Mouse (Mus musculus): ENCODE measurements around the gene Efr3b. TPM values are rescaled to one million over a fixed set of nuclear protein-coding genes. Genes with fewer than 3 reads are reported as not detected.

Efr3b gene
- polyA plus RNA-seq, 1 experiment = 70.3 TPM

DNA sequence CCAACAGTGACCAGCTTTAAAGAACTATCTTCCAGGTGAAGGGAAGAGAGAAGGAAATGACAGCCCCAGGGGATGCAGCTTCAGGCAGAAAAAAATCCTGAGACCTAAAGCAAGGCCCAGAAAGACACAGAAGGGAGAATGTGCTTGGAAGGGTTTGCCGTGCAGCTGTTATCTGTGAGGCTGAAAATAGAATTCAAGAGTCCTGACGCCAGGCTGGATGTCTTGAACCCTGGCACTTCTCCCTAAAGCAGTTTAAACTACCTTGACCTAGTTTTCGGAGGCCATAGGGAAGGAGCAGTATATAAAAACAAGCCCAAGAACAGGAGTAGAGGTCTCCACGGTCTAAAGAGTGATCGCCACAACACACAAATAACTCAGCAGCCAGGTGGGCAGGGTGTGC is 3.7 kb upstream of the Efr3b start:
- TF ChIP-seq CTCF (IDR thresholded peaks at IDR 0.05; ENCODE audit: extremely low read depth, insufficient read depth, low read length) (no peak), POLR2A (IDR thresholded peaks at IDR 0.05; ENCODE audit: extremely low read depth, insufficient read depth, low read length) (no peak)
- Histone ChIP-seq H3K4me1 (ENCODE audit: control insufficient read depth, insufficient read depth, low read length) (peaks cover 1% of the 10 kb centered on the region; the same call in 1 of the 2 replicates), H3K4me3 (ENCODE audit: insufficient read depth, low read length) (no peak overlapping the region), H3K27ac (ENCODE audit: insufficient read depth, low read length) (no peak overlapping the region)

DNA sequence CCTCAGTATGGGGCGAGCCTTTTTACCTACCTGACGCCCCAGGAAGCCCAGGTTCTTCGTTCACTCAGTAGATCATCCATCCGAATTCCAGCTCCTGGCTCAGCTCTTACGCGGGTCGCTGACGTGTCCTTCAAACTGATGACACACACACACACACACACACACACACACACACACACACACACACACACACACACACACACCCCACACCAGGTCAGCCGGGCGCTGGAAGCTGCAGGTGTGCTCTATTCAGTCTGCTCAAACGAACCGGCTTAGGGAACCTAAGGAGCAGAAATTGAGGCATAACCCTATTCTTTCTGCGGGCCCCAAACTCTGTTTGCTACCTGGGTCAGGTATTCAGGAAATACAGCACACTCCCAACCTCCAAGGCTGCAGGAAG is 331 bp upstream of the Efr3b start:
- no peak overlapping the region for H3K27ac ChIP-seq (ENCODE audit: insufficient read depth, low read length)
- TF ChIP-seq POLR2A (IDR thresholded peaks at IDR 0.05; ENCODE audit: extremely low read depth, insufficient read depth, low read length) (no peak), CTCF (IDR thresholded peaks at IDR 0.05; ENCODE audit: extremely low read depth, insufficient read depth, low read length) (no peak)
- H3K4me1 ChIP-seq (ENCODE audit: control insufficient read depth, insufficient read depth, low read length) = peaks cover 8% of the 10 kb centered on the region; the same call in 1 of the 2 replicates
- peak overlapping the region; percentile 85 for H3K4me3 ChIP-seq (ENCODE audit: insufficient read depth, low read length)

DNA sequence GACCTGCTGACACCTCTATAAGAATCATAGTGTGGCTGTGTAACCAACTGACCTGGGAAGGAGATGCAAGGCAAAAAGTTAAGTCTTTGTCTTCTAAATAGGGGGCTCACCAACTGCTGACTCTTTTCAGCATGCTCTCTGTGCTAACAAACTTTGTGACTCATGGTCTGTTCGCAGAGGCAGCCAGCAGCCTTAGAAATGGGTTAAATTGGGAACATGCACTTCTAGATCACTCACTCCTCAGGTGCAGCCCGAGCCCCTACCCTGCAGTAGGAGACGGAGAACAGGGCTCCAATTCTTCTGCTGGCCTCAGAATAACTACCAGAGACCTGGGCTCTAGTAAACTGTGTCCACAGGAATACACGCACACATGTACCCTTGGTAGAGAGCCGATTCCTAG is 1.2 kb downstream of the Efr3b start:
- peak overlapping the region; percentile 83 for H3K27ac ChIP-seq (ENCODE audit: insufficient read depth, low read length)
- peaks cover 8% of the 10 kb centered on the region; the same call in 1 of the 2 replicates for H3K4me1 ChIP-seq (ENCODE audit: control insufficient read depth, insufficient read depth, low read length)
- TF ChIP-seq POLR2A (IDR thresholded peaks at IDR 0.05; ENCODE audit: extremely low read depth, insufficient read depth, low read length) = peak; percentile 42; the same call in 1 of the 2 replicates
- TF ChIP-seq CTCF (IDR thresholded peaks at IDR 0.05; ENCODE audit: extremely low read depth, insufficient read depth, low read length) = no peak
- H3K4me3 ChIP-seq (ENCODE audit: insufficient read depth, low read length) = peak overlapping the region; percentile 85

DNA sequence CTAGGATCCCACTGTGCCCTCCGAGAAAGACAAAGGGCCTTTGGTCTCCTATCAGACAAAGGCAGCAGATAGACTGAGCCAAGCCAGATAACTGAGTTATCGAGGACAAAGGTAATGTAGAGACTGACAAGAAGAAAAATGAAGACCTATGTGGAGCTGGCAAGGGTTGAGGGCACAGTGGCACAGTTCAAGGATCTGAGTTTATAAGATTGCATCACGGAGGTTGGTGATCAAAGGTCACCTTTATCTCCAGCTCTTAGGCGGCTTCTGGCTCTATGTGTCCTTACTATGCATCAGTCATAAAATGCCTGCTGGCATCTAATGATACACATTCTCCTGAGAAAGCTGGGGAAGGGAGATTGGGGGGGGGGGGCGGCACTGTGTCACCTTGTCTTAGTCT is 2.6 kb downstream of the Efr3b start:
- H3K4me1 ChIP-seq (ENCODE audit: control insufficient read depth, insufficient read depth, low read length) = peaks cover 7% of the 10 kb centered on the region; the same call in 1 of the 2 replicates
- TF ChIP-seq CTCF (IDR thresholded peaks at IDR 0.05; ENCODE audit: extremely low read depth, insufficient read depth, low read length) = no peak
- no peak for TF ChIP-seq POLR2A (IDR thresholded peaks at IDR 0.05; ENCODE audit: extremely low read depth, insufficient read depth, low read length)

DNA sequence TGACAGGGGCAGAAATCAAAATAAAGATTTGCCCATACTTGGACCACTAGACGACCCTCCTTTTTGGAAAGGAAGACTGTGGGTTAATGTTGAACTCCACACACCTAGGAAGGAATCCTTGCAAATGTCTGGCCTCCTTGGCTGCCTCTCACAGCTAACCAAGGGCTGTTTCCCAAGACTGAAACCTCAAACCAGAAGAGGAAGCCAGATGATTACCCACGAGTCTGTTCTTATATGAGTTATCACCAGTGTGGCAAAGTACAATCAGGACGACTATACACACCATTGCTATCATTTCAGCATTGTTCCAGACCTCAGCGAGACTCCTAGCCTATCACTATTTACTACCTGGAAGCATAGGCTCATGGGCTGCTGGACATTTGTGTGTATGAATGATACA is 9.7 kb downstream of the Efr3b start:
- Histone ChIP-seq H3K27ac (ENCODE audit: insufficient read depth, low read length) (peak overlapping the region; percentile 82; the same call in 1 of the 2 replicates), H3K4me3 (ENCODE audit: insufficient read depth, low read length) (no peak overlapping the region), H3K4me1 (ENCODE audit: control insufficient read depth, insufficient read depth, low read length) (peaks cover 8% of the 10 kb centered on the region)
- TF ChIP-seq POLR2A (IDR thresholded peaks at IDR 0.05; ENCODE audit: extremely low read depth, insufficient read depth, low read length) = no peak
- no peak for TF ChIP-seq CTCF (IDR thresholded peaks at IDR 0.05; ENCODE audit: extremely low read depth, insufficient read depth, low read length)

More for the DNA sequence above, 2.6 kb downstream of the Efr3b start:
- Histone ChIP-seq H3K27ac (ENCODE audit: insufficient read depth, low read length) (no peak overlapping the region), H3K4me3 (ENCODE audit: insufficient read depth, low read length) (no peak overlapping the region; the same call in 1 of the 2 replicates)

DNA sequence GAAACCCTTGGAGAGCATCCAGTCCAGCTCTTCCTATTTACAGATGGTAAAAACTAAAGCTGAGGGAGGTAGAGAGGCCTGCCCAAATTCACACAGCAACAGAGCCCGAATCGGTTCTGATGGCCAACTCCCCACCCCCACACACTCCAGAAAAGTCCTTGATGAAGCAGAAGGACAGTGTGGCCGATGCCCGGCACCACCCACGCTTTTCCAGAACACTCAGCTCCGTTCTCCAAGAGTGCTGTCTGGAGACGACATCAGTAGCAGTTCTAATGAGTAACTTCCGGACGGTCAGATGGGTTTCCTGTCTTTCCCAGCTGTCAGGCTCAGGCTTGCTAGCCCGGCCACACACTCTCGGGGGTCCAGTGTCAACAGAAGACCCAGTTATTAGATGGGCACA is 10.2 kb downstream of the Efr3b start:
- TF ChIP-seq POLR2A (IDR thresholded peaks at IDR 0.05; ENCODE audit: extremely low read depth, insufficient read depth, low read length) (no peak), CTCF (IDR thresholded peaks at IDR 0.05; ENCODE audit: extremely low read depth, insufficient read depth, low read length) (no peak)
- Histone ChIP-seq H3K27ac (ENCODE audit: insufficient read depth, low read length) (peak overlapping the region; percentile 82), H3K4me1 (ENCODE audit: control insufficient read depth, insufficient read depth, low read length) (peaks cover 8% of the 10 kb centered on the region), H3K4me3 (ENCODE audit: insufficient read depth, low read length) (no peak overlapping the region)

DNA sequence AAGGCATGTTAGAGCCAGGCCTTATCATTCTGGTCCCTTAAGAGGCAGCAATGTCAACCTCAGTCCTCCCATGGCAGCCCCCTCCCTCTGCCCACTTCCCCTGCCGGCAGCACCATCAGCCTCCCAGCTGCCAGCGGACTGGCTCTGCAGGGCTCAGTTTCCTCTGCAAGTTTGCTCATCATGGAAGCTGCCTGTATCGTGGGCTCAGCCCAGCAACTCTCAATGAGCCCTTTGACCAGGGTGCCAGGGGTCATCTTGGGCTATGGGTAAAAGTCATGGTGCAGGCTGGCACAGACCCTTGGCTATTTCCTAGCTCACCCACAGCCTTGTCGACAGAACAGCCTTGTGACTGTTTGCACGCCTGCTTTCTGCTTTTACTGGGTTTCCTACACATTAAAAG is 14.4 kb downstream of the Efr3b start:
- Histone ChIP-seq H3K4me1 (ENCODE audit: control insufficient read depth, insufficient read depth, low read length) (peaks cover 12% of the 10 kb centered on the region), H3K4me3 (ENCODE audit: insufficient read depth, low read length) (no peak overlapping the region), H3K27ac (ENCODE audit: insufficient read depth, low read length) (no peak overlapping the region)
- no peak for TF ChIP-seq POLR2A (IDR thresholded peaks at IDR 0.05; ENCODE audit: extremely low read depth, insufficient read depth, low read length)
- no peak for TF ChIP-seq CTCF (IDR thresholded peaks at IDR 0.05; ENCODE audit: extremely low read depth, insufficient read depth, low read length)

DNA sequence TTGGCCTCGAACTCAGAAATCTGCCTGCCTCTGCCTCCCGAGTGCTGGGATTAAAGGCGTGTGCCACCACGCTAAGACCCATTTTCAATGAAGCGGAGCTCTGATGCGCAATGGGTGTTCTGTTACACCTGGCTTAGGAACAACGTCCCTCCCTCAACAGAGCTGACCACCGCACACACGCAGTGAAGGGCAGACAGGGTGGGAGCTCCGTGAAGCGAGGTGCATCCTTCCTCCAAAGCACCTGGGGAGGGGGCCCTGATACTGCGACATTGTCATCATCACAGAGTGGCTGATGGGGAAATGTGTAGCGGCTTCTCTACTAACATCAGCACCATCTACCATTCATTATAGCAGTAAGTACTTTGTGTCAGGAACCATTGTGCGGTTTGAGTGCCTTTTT is 15.2 kb downstream of the Efr3b start:
- Histone ChIP-seq H3K27ac (ENCODE audit: insufficient read depth, low read length) (no peak overlapping the region), H3K4me3 (ENCODE audit: insufficient read depth, low read length) (no peak overlapping the region), H3K4me1 (ENCODE audit: control insufficient read depth, insufficient read depth, low read length) (peaks cover 8% of the 10 kb centered on the region)
- TF ChIP-seq CTCF (IDR thresholded peaks at IDR 0.05; ENCODE audit: extremely low read depth, insufficient read depth, low read length) (no peak), POLR2A (IDR thresholded peaks at IDR 0.05; ENCODE audit: extremely low read depth, insufficient read depth, low read length) (no peak)

DNA sequence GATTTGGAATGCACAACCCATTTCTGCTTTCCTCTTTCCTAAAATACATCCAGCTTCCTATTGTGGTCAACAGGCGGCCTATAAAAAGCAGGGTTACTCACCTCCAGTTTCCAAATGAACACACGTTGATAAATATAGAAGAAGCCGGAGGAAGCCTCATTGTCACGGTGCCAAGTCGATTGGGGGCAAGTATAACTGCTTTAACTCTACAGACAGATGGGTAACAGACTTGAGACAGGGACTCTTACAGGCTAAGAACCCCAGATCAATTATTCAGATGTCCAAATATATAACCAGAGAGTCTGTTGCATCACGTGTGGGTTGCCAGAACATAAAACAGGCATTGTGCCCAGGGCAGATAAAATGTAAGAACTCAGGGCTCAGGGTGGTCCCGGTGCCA is 15.9 kb downstream of the Efr3b start:
- TF ChIP-seq POLR2A (IDR thresholded peaks at IDR 0.05; ENCODE audit: extremely low read depth, insufficient read depth, low read length) = no peak
- TF ChIP-seq CTCF (IDR thresholded peaks at IDR 0.05; ENCODE audit: extremely low read depth, insufficient read depth, low read length) = no peak
- Histone ChIP-seq H3K4me1 (ENCODE audit: control insufficient read depth, insufficient read depth, low read length) (peaks cover 8% of the 10 kb centered on the region), H3K27ac (ENCODE audit: insufficient read depth, low read length) (0 out of 2 replicates have a peak overlapping the region, but pooled peaks have one; percentile 10), H3K4me3 (ENCODE audit: insufficient read depth, low read length) (no peak overlapping the region)

DNA sequence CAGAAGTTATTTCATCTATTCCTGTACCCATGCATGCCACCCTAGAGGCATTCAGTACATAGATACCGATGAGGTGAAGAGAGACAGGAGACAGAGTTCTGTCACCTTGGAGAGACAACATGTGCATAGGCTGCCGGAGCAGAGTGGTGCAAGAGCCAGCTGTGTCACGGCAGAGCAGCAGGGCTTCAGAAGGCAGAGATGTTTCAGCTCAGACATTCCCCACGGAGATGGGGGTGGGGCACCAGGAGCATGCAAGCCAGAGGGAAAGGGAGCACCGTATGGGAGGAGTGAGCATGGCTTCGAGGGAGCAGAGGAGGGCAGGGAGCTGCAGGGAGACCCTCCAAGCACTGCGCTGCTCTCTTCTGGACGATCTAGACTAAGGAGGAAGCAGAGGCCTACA is 18.2 kb downstream of the Efr3b start:
- TF ChIP-seq POLR2A (IDR thresholded peaks at IDR 0.05; ENCODE audit: extremely low read depth, insufficient read depth, low read length) = no peak
- no peak for TF ChIP-seq CTCF (IDR thresholded peaks at IDR 0.05; ENCODE audit: extremely low read depth, insufficient read depth, low read length)
- H3K27ac ChIP-seq (ENCODE audit: insufficient read depth, low read length) = no peak overlapping the region
- no peak overlapping the region for H3K4me3 ChIP-seq (ENCODE audit: insufficient read depth, low read length)
- peaks cover 9% of the 10 kb centered on the region for H3K4me1 ChIP-seq (ENCODE audit: control insufficient read depth, insufficient read depth, low read length)
